In the genomic region with DNA sequence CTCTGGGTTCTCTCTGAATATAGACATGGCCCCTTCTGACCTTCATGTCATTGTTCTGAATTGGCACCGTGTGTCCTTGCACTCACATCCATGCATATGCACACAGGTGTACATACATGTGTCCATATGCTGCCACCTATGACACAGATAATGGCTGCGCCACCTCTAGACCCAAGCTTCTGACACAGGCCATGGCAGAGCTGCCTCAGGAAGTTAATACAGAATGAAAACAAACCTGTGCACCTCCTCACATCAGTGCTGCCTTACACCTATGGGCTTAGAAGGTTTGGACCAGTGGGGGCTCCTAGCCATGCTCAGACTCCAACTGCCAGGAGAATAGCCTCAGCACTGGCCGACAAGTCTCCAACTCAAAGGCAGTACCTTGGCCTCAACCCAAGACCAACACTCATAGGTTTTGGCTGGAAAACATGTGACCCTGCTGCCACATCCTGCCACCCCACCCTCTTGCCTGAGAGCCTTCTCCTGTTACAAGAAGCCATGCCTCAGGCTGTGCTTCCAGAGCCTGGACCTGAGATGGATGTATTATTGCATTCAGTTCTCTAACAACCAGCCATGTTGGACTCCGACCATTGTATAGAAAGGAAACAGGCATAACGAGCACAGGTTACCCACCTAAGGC, we compare ENCODE assay signal across 10 mouse cellular contexts. TPM values are rescaled to one million over a fixed set of nuclear protein-coding genes. Genes with fewer than 3 reads are reported as not detected.
DNase-seq lines count a peak whose midpoint lies in the region; ATAC-seq and TF ChIP-seq lines count a peak whose summit lies in the region.
"Had no signal": no experiment of that assay in that cellular context is flagged by ENCODE, and none has a peak within 500 bp of the region (broad histone marks: within the 10 kb centered on the region; RNA-seq: fewer than 3 reads in every experiment).

No protein-coding gene starts in this region.

- peak; percentile 49 to 80 for DNase-seq in heart, adult 18-20 months
- DNase-seq in heart, postnatal 36 days = no peak
- DNase-seq in lung, postnatal 25 days (ENCODE audit: low spot score) = peak; percentile 64
- no peak for DNase-seq in MN1 (ENCODE audit: low spot score)
- DNase-seq in cerebellum, adult 11-12 months = no peak
- DNase-seq in layer of hippocampus, postnatal 10 days (ENCODE audit: low spot score in 2 of 2) = no peak

- peak overlapping the region; percentile 58; the same call in 1 of the 2 replicates for H3K27ac ChIP-seq in heart, embryonic 13.5 days (replicated peaks)
- H3K27ac ChIP-seq: embryonic facial prominence, embryonic 13.5 days; midbrain, embryonic 15.5 days had no signal

- H3K9me3 ChIP-seq in heart, embryonic 13.5 days = no peaks in the 10 kb centered on the region
- H3K9me3 ChIP-seq: embryonic facial prominence, embryonic 13.5 days; midbrain, embryonic 15.5 days had no signal

- H3K79me3 ChIP-seq in C2C12 (ENCODE audit: low read depth) = peaks cover 26% of the 10 kb centered on the region

- no peak overlapping the region for H3ac ChIP-seq in C2C12 (ENCODE audit: control insufficient read depth, insufficient read length, low read depth)

- TF ChIP-seq CTCF in C2C12 (IDR thresholded peaks at IDR 0.05; ENCODE audit: control insufficient read depth, insufficient read depth, insufficient read length) = no peak

- no peak overlapping the region for H3K4me3 ChIP-seq in C2C12 (ENCODE audit: insufficient read depth, poor library complexity, severe bottlenecking)
- H3K4me3 ChIP-seq in heart, embryonic 13.5 days = no peak overlapping the region
- H3K4me3 ChIP-seq: embryonic facial prominence, embryonic 13.5 days; midbrain, embryonic 15.5 days had no signal

- no peak overlapping the region for H3K9ac ChIP-seq in heart, embryonic 13.5 days
- H3K9ac ChIP-seq: embryonic facial prominence, embryonic 13.5 days; midbrain, embryonic 15.5 days had no signal

- H3K4me2 ChIP-seq in heart, embryonic 13.5 days = no peak overlapping the region
- H3K4me2 ChIP-seq: embryonic facial prominence, embryonic 13.5 days; midbrain, embryonic 15.5 days had no signal

- peaks cover 14% of the 10 kb centered on the region for H3K4me1 ChIP-seq in heart, embryonic 13.5 days
- H3K4me1 ChIP-seq: embryonic facial prominence, embryonic 13.5 days; midbrain, embryonic 15.5 days had no signal

- WGBS in heart, embryonic 13.5 days = 75% methylated on average over 5 of the region's 5 CpGs

- H3K27me3 ChIP-seq in C2C12 (ENCODE audit: control insufficient read depth, insufficient read depth, insufficient read length) = no peaks in the 10 kb centered on the region
- H3K27me3 ChIP-seq in heart, embryonic 13.5 days (replicated peaks) = no peaks in the 10 kb centered on the region
- H3K27me3 ChIP-seq: embryonic facial prominence, embryonic 13.5 days; midbrain, embryonic 15.5 days had no signal

- peak; percentile 23; the same call in 1 of the 2 replicates for ATAC-seq in heart, embryonic 13.5 days (ENCODE audit: extremely low read depth, insufficient number of reproducible peaks, low FRiP score, low TSS enrichment)
- ATAC-seq: midbrain, embryonic 15.5 days had no signal

- peaks cover 35% of the 10 kb centered on the region for H3K36me3 ChIP-seq in C2C12 (ENCODE audit: control insufficient read depth, insufficient read depth)
- H3K36me3 ChIP-seq in heart, embryonic 13.5 days = no peaks in the 10 kb centered on the region
- H3K36me3 ChIP-seq: embryonic facial prominence, embryonic 13.5 days; midbrain, embryonic 15.5 days had no signal

- H3K79me2 ChIP-seq in C2C12 (ENCODE audit: control insufficient read depth, insufficient read depth) = peaks cover 64% of the 10 kb centered on the region

- intact Hi-C loops in heart, postnatal 36 days (cut with DNase I) = no loop called here

TF ChIP-seq in C2C12, 6 proteins besides CTCF, POLR2A, EP300 and RAD21:
- TF ChIP-seq FOSL1 (IDR thresholded peaks at IDR 0.05; ENCODE audit: insufficient read depth, low read length, poor library complexity, severe bottlenecking) (no peak), USF1 (IDR thresholded peaks at IDR 0.05; ENCODE audit: low read depth) (peak; percentile 52), MYOG (IDR thresholded peaks at IDR 0.05; ENCODE audit: control insufficient read depth, extremely low read depth, insufficient read length) (no peak), MAX (IDR thresholded peaks at IDR 0.05) (no peak)
TF ChIP-seq in C2C12: peak in this region for 1.

RNA-seq across cellular contexts. Expression of gene Tnfrsf1b, which starts 17.0 kb away (rescaled TPM):
- total RNA-seq in heart, adult 18-20 months (2021) = 1 to 10 TPM; 6.5 to 6.6 TPM
- total RNA-seq in heart, postnatal 36 days (2021) = 1 to 10 TPM; 6.0 to 8.1 TPM
- 7.7 TPM for polyA plus RNA-seq in C2C12 (2012; fragmentation: generic; extraction: Trizol)
- 2.7 and 3.0 TPM in 2 replicates for polyA plus RNA-seq in heart, embryonic 13.5 days (2015; fragmentation: Nextera tagmentation; extraction: Ambion mirVana)
- total RNA-seq in layer of hippocampus, postnatal 10 days (2021) = 1 to 10 TPM; 2.5 TPM

RNA-seq across cellular contexts. Expression of gene Vps13d, which starts 34.8 kb away (rescaled TPM):
- total RNA-seq in heart, adult 18-20 months (2021) = 10 to 100 TPM; 75.5 to 76.4 TPM
- total RNA-seq in heart, postnatal 36 days (2021) = 10 to 100 TPM; 70.1 to 73.5 TPM
- 6.0 TPM for polyA plus RNA-seq in C2C12 (2012; fragmentation: generic; extraction: Trizol)
- 6.2 and 6.6 TPM in 2 replicates for polyA plus RNA-seq in heart, embryonic 13.5 days (2015; fragmentation: Nextera tagmentation; extraction: Ambion mirVana)
- total RNA-seq in layer of hippocampus, postnatal 10 days (2021) = 10 to 100 TPM; 56.6 to 69.6 TPM

Comparison
In these comparisons a context has a peak if more than half of its experiments do, and no peak if none do; other contexts are left out.
1. DNase-seq: peak in heart, adult 18-20 months (2 of 2) and lung, postnatal 25 days (single experiment); none in heart, postnatal 36 days (0 of 2), MN1 (single experiment), cerebellum, adult 11-12 months (single experiment) and layer of hippocampus, postnatal 10 days (0 of 2).